Mouse (Mus musculus) cerebellum, postnatal 36 days (tissue): Measurements from ENCODE around the gene Mypn.

Experiments used
- DNase-seq, 2 experiments: peaks; one replicate each; pipeline ENCODE4 v3.0.0; 2021 to 2022; ENCODE audit warnings: mixed read lengths in 2 of 2

Mypn gene

GRCm38 (mm10) chr10:63192736-63193135 is 11.0 kb downstream of the Mypn start:
- no peak for DNase-seq

GRCm38 (mm10) chr10:63192276-63192675 is 11.5 kb downstream of the Mypn start:
- DNase-seq = no peak

- no peak for DNase-seq
Measured at GRCm38 (mm10) chr10:63184451-63184850, 19.3 kb downstream of the Mypn start.

GRCm38 (mm10) chr10:63182177-63182768 is 21.5 kb downstream of the Mypn start:
- DNase-seq = no peak

- DNase-seq = no peak
Measured at GRCm38 (mm10) chr10:63181166-63181565, 22.6 kb downstream of the Mypn start.

- DNase-seq = no peak
Measured at GRCm38 (mm10) chr10:63179524-63179923, 24.2 kb downstream of the Mypn start.

GRCm38 (mm10) chr10:63178318-63178717 is 25.4 kb downstream of the Mypn start:
- no peak for DNase-seq

GRCm38 (mm10) chr10:63177286-63178140 is 26.2 kb downstream of the Mypn start:
- DNase-seq = no peak

GRCm38 (mm10) chr10:63176471-63176931 is 27.3 kb downstream of the Mypn start:
- DNase-seq = no peak

GRCm38 (mm10) chr10:63172089-63172488 is 31.7 kb downstream of the Mypn start:
- no peak for DNase-seq

GRCm38 (mm10) chr10:63169503-63169902 is 34.2 kb downstream of the Mypn start:
- DNase-seq = no peak

- DNase-seq = no peak
Measured at GRCm38 (mm10) chr10:63168124-63168523, 35.6 kb downstream of the Mypn start.

GRCm38 (mm10) chr10:63167241-63167995 is 36.3 kb downstream of the Mypn start:
- no peak for DNase-seq

GRCm38 (mm10) chr10:63165752-63166412 is 37.9 kb downstream of the Mypn start:
- DNase-seq = no peak

- DNase-seq = no peak
Measured at GRCm38 (mm10) chr10:63161240-63161639, 42.5 kb downstream of the Mypn start.

- DNase-seq = no peak
Measured at GRCm38 (mm10) chr10:63160671-63161070, 43.1 kb downstream of the Mypn start.

GRCm38 (mm10) chr10:63158191-63158590 is 45.6 kb downstream of the Mypn start:
- no peak for DNase-seq

- no peak for DNase-seq
Measured at GRCm38 (mm10) chr10:63157491-63157890, 46.3 kb downstream of the Mypn start.

- no peak for DNase-seq
Measured at GRCm38 (mm10) chr10:63156919-63157318, 46.8 kb downstream of the Mypn start.

- no peak for DNase-seq
Measured at GRCm38 (mm10) chr10:63156351-63156750, 47.4 kb downstream of the Mypn start.

GRCm38 (mm10) chr10:63155668-63156350 is 47.9 kb downstream of the Mypn start:
- DNase-seq = no peak

- DNase-seq = no peak
Measured at GRCm38 (mm10) chr10:63154726-63155125, 49.0 kb downstream of the Mypn start.
